Mouse (Mus musculus) heart, embryonic 15.5 days (tissue): ENCODE measurements around the gene Fnip2. TPM values are rescaled to one million over a fixed set of nuclear protein-coding genes. Genes with fewer than 3 reads are reported as not detected.

Experiments used
- ATAC-seq: fragments of 200-750 bp; cut with Nextera tagmentation; replicated peaks from 2 replicates; pipeline ENCODE4 v1.8.0; 2017; ENCODE audit warnings: low read depth, moderate TSS enrichment; ENCODE audit not compliant: insufficient number of reproducible peaks, insufficient read depth, low FRiP score
- H3K27ac ChIP-seq: fragments of 300-500 bp; sonication (generic); 2 replicates; pipeline ENCODE4 v1.5.1; 2015; ENCODE audit warnings: mild to moderate bottlenecking, inconsistent platforms
- H3K27me3 ChIP-seq: fragments of 300-500 bp; sonication (generic); 2 replicates; pipeline ENCODE4 v1.6.1; 2015; ENCODE audit warnings: inconsistent platforms
- H3K36me3 ChIP-seq: fragments of 300-500 bp; sonication (generic); 2 replicates; pipeline ENCODE4 v1.6.1; 2015; ENCODE audit warnings: mild to moderate bottlenecking, inconsistent platforms
- H3K4me1 ChIP-seq: fragments of 300-500 bp; sonication (generic); replicated peaks from 2 replicates; pipeline ENCODE4 v1.6.1; 2015; ENCODE audit warnings: inconsistent platforms
- H3K4me2 ChIP-seq: fragments of 300-500 bp; sonication (generic); 2 replicates; pipeline ENCODE4 v1.6.1; 2015; ENCODE audit warnings: inconsistent platforms, mild to moderate bottlenecking, moderate library complexity
- H3K4me3 ChIP-seq: fragments of 300-500 bp; sonication (generic); 2 replicates; pipeline ENCODE4 v1.5.1; 2015; ENCODE audit warnings: mild to moderate bottlenecking, inconsistent platforms
- H3K9ac ChIP-seq: fragments of 300-500 bp; sonication (generic); 2 replicates; pipeline ENCODE4 v1.6.1; 2015; ENCODE audit warnings: mild to moderate bottlenecking, inconsistent platforms
- H3K9me3 ChIP-seq: fragments of 300-500 bp; sonication (generic); replicated peaks from 2 replicates; pipeline ENCODE4 v1.6.1; 2016; ENCODE audit warnings: inconsistent platforms
- WGBS: fragments of 180-500 bp; shearing (Covaris S2); methylation state at CpG from one replicate; pipeline ENCODE4 v1.1.7; 2015; ENCODE audit warnings: mixed read lengths; 5-methylcytosine and 5-hydroxymethylcytosine counted together
- polyA plus RNA-seq: library from polyadenylated mRNA; unstranded; fragments of >200 nt; fragmentation: Nextera tagmentation; extraction: Ambion mirVana; gene quantifications from 2 replicates; pipeline ENCODE4 v1.2.1, GENCODE M21; 2015

Gene Fnip2
- polyA plus RNA-seq, 1 experiment from 2014 or later, result 2.9 TPM

- Histone ChIP-seq H3K4me1 (peaks cover 17% of the 10 kb centered on the region), H3K27me3 (no peaks in the 10 kb centered on the region), H3K36me3 (no peaks in the 10 kb centered on the region), H3K27ac (no peak overlapping the region), H3K4me2 (no peak overlapping the region), H3K4me3 (no peak overlapping the region), H3K9ac (no peak overlapping the region), H3K9me3 (no peaks in the 10 kb centered on the region)
- WGBS, result 15% methylated on average over 6 of the region's 6 CpGs
- ATAC-seq, result no peak
Measured at GRCm38 (mm10) chr3:79542585-79542984, 25.0 kb downstream of the Fnip2 start.

GRCm38 (mm10) chr3:79539656-79540055, 27.9 kb downstream of the Fnip2 start:
- no peaks in the 10 kb centered on the region for H3K27me3 ChIP-seq
- no peaks in the 10 kb centered on the region for H3K36me3 ChIP-seq
- no peak overlapping the region for H3K4me3 ChIP-seq
- H3K4me1 ChIP-seq, result peaks cover 26% of the 10 kb centered on the region
- no peak overlapping the region for H3K27ac ChIP-seq
- no peak overlapping the region for H3K9ac ChIP-seq
- ATAC-seq, result no peak
- no peak overlapping the region for H3K4me2 ChIP-seq
- H3K9me3 ChIP-seq, result no peaks in the 10 kb centered on the region

- H3K27ac ChIP-seq, result no peak overlapping the region
- H3K9ac ChIP-seq, result no peak overlapping the region
- 77% methylated on average over 3 of the region's 3 CpGs for WGBS
- no peaks in the 10 kb centered on the region for H3K9me3 ChIP-seq
- no peak for ATAC-seq
- H3K4me1 ChIP-seq, result peaks cover 26% of the 10 kb centered on the region
- no peaks in the 10 kb centered on the region for H3K27me3 ChIP-seq
- H3K4me3 ChIP-seq, result no peak overlapping the region
- no peaks in the 10 kb centered on the region for H3K36me3 ChIP-seq
- no peak overlapping the region for H3K4me2 ChIP-seq
Measured at GRCm38 (mm10) chr3:79539124-79539523, 28.5 kb downstream of the Fnip2 start.

GRCm38 (mm10) chr3:79538342-79538741, 29.3 kb downstream of the Fnip2 start:
- no peak for ATAC-seq
- no peaks in the 10 kb centered on the region for H3K9me3 ChIP-seq
- H3K4me3 ChIP-seq, result no peak overlapping the region
- no peak overlapping the region for H3K9ac ChIP-seq
- peaks cover 26% of the 10 kb centered on the region for H3K4me1 ChIP-seq
- 37% methylated on average over 3 of the region's 3 CpGs for WGBS
- H3K27me3 ChIP-seq, result no peaks in the 10 kb centered on the region
- no peak overlapping the region for H3K27ac ChIP-seq
- H3K36me3 ChIP-seq, result no peaks in the 10 kb centered on the region
- H3K4me2 ChIP-seq, result no peak overlapping the region

GRCm38 (mm10) chr3:79537626-79538203, 29.9 kb downstream of the Fnip2 start:
- 0 out of 2 replicates have a peak overlapping the region, but pooled peaks have one; percentile 33 for H3K27ac ChIP-seq
- no peak overlapping the region for H3K4me3 ChIP-seq
- H3K4me1 ChIP-seq, result peaks cover 23% of the 10 kb centered on the region
- no peak overlapping the region for H3K4me2 ChIP-seq
- ATAC-seq, result no peak
- no peaks in the 10 kb centered on the region for H3K36me3 ChIP-seq
- 75% methylated on average over 3 of the region's 3 CpGs for WGBS
- H3K27me3 ChIP-seq, result no peaks in the 10 kb centered on the region
- H3K9ac ChIP-seq, result no peak overlapping the region
- H3K9me3 ChIP-seq, result no peaks in the 10 kb centered on the region

- 57% methylated on average over 7 of the region's 7 CpGs for WGBS
- ATAC-seq, result 0 out of 2 replicates have a peak, but pooled peaks have one; percentile 22
Measured at GRCm38 (mm10) chr3:79537023-79537422, 30.6 kb downstream of the Fnip2 start.

GRCm38 (mm10) chr3:79531581-79532271, 35.9 kb downstream of the Fnip2 start:
- H3K9me3 ChIP-seq, result no peaks in the 10 kb centered on the region
- 27% methylated on average over 9 of the region's 9 CpGs for WGBS
- no peaks in the 10 kb centered on the region for H3K36me3 ChIP-seq
- peak overlapping the region; percentile 45 for H3K4me2 ChIP-seq
- H3K27me3 ChIP-seq, result no peaks in the 10 kb centered on the region
- H3K27ac ChIP-seq, result peak overlapping the region; percentile 78
- ATAC-seq, result peak; percentile 87
- H3K4me3 ChIP-seq, result peak overlapping the region; percentile 12; the same call in 1 of the 2 replicates
- no peak overlapping the region for H3K9ac ChIP-seq
- H3K4me1 ChIP-seq, result peaks cover 24% of the 10 kb centered on the region

More at GRCm38 (mm10) chr3:79537023-79537422, 30.6 kb downstream of the Fnip2 start:
- Histone ChIP-seq H3K27ac (0 out of 2 replicates have a peak overlapping the region, but pooled peaks have one; percentile 33), H3K36me3 (no peaks in the 10 kb centered on the region), H3K4me3 (no peak overlapping the region), H3K9me3 (no peaks in the 10 kb centered on the region), H3K9ac (no peak overlapping the region), H3K27me3 (no peaks in the 10 kb centered on the region), H3K4me2 (no peak overlapping the region), H3K4me1 (peaks cover 26% of the 10 kb centered on the region)

GRCm38 (mm10) chr3:79529499-79530096, 38.0 kb downstream of the Fnip2 start:
- H3K4me2 ChIP-seq, result no peak overlapping the region
- no peaks in the 10 kb centered on the region for H3K27me3 ChIP-seq
- H3K9ac ChIP-seq, result no peak overlapping the region
- H3K36me3 ChIP-seq, result no peaks in the 10 kb centered on the region
- no peaks in the 10 kb centered on the region for H3K9me3 ChIP-seq
- H3K4me1 ChIP-seq, result peaks cover 24% of the 10 kb centered on the region
- no peak for ATAC-seq
- no peak overlapping the region for H3K4me3 ChIP-seq
- WGBS, result 74% methylated on average over 6 of the region's 6 CpGs
- no peak overlapping the region for H3K27ac ChIP-seq

- Histone ChIP-seq H3K27me3 (no peaks in the 10 kb centered on the region), H3K4me2 (no peak overlapping the region), H3K4me3 (no peak overlapping the region), H3K9ac (no peak overlapping the region), H3K36me3 (no peaks in the 10 kb centered on the region), H3K27ac (no peak overlapping the region), H3K9me3 (no peaks in the 10 kb centered on the region), H3K4me1 (peaks cover 24% of the 10 kb centered on the region)
- WGBS, result 60% methylated on average over 8 of the region's 8 CpGs
- ATAC-seq, result no peak
Measured at GRCm38 (mm10) chr3:79528451-79528850, 39.1 kb downstream of the Fnip2 start.

- no peak overlapping the region for H3K27ac ChIP-seq
- 53% methylated on average over 8 of the region's 8 CpGs for WGBS
- H3K9ac ChIP-seq, result no peak overlapping the region
- H3K9me3 ChIP-seq, result no peaks in the 10 kb centered on the region
- ATAC-seq, result no peak
- no peaks in the 10 kb centered on the region for H3K27me3 ChIP-seq
- H3K4me1 ChIP-seq, result peaks cover 24% of the 10 kb centered on the region
- no peak overlapping the region for H3K4me2 ChIP-seq
- H3K36me3 ChIP-seq, result no peaks in the 10 kb centered on the region
- H3K4me3 ChIP-seq, result no peak overlapping the region
Measured at GRCm38 (mm10) chr3:79527921-79528320, 39.7 kb downstream of the Fnip2 start.

- Histone ChIP-seq H3K4me3 (no peak overlapping the region), H3K9ac (no peak overlapping the region), H3K36me3 (no peaks in the 10 kb centered on the region), H3K9me3 (no peaks in the 10 kb centered on the region), H3K27me3 (no peaks in the 10 kb centered on the region), H3K4me2 (no peak overlapping the region), H3K27ac (no peak overlapping the region), H3K4me1 (peaks cover 24% of the 10 kb centered on the region)
- 79% methylated on average over 3 of the region's 3 CpGs for WGBS
- no peak for ATAC-seq
Measured at GRCm38 (mm10) chr3:79527521-79527920, 40.1 kb downstream of the Fnip2 start.
